Mouse (Mus musculus) ES-Bruce4 (cell line): ENCODE measurements around the gene Cd164.

Source experiments
- CTCF ChIP-seq: IDR thresholded peaks from one replicate; pipeline ENCODE4 v1.8.1; 2011; ENCODE audit warnings: low read depth, low read length
- POLR2A ChIP-seq: IDR thresholded peaks from one replicate; pipeline ENCODE4 v1.8.1; 2011; ENCODE audit warnings: low read length; ENCODE audit not compliant: insufficient read depth

- TF ChIP-seq CTCF: no peak
- no peak for TF ChIP-seq POLR2A
Measured at GRCm38 (mm10) chr10:41500941-41501340, 18.3 kb upstream of the Cd164 start.
